Mouse (Mus musculus) hematopoietic stem cell, adult 5-6 weeks (primary cell): ENCODE measurements at regions not wholly inside any gene's neighbourhood (a gene's known extent, or its start where the extent isn't known, plus 50 kb on each side); places are given as distances from the start of the nearest gene placed in this dataset.

ENCODE experiments used
- ATAC-seq, 2 experiments: fragments of 125-278 bp in 1 of 2; replicated peaks in 1 of 2; 2 replicates each; pipeline ENCODE4 v1.8.0; 2016 to 2017; ENCODE audit warnings: inconsistent platforms in 2 of 2, mild to moderate bottlenecking in 2 of 2, moderate number of reproducible peaks in 2 of 2, low read depth in 1 of 2, moderate TSS enrichment in 1 of 2; ENCODE audit not compliant: low FRiP score in 2 of 2, poor library complexity in 2 of 2, severe bottlenecking in 2 of 2, insufficient read depth in 1 of 2, low TSS enrichment in 1 of 2

- no peak for ATAC-seq
Measured at GRCm38 (mm10) chr10:83995026-83995600, 272.4 kb downstream of the 1500009L16Rik start.

GRCm38 (mm10) chr10:83995913-83996312 is 273.2 kb downstream of the 1500009L16Rik start:
- ATAC-seq, result peak in 1 of 2 experiments; percentile 34; a peak in 2 of 4 replicates

GRCm38 (mm10) chr10:83996489-83996888 is 273.8 kb downstream of the 1500009L16Rik start:
- peak; percentile 33 to 40; a peak in 2 of 4 replicates for ATAC-seq

- no peak for ATAC-seq
Measured at GRCm38 (mm10) chr10:84000436-84001208, 278.0 kb downstream of the 1500009L16Rik start.

GRCm38 (mm10) chr10:84002744-84003143 is 280.1 kb downstream of the 1500009L16Rik start:
- no peak for ATAC-seq

GRCm38 (mm10) chr10:84003601-84004149 is 281.0 kb downstream of the 1500009L16Rik start:
- ATAC-seq, result no peak

- ATAC-seq, result no peak
Measured at GRCm38 (mm10) chr10:84008923-84009322, 286.3 kb downstream of the 1500009L16Rik start.

- ATAC-seq, result peak; percentile 67 to 75
Measured at GRCm38 (mm10) chr10:84019381-84019780, 296.7 kb downstream of the 1500009L16Rik start.

- ATAC-seq, result no peak
Measured at GRCm38 (mm10) chr10:84020023-84020620, 297.5 kb downstream of the 1500009L16Rik start.

- no peak for ATAC-seq
Measured at GRCm38 (mm10) chr10:84021167-84022120, 298.8 kb downstream of the 1500009L16Rik start.

GRCm38 (mm10) chr10:84024294-84024693 is 301.6 kb downstream of the 1500009L16Rik start:
- no peak for ATAC-seq

GRCm38 (mm10) chr10:84024901-84025300 is 302.2 kb downstream of the 1500009L16Rik start:
- ATAC-seq, result no peak

- ATAC-seq, result no peak
Measured at GRCm38 (mm10) chr10:84026798-84027197, 304.1 kb downstream of the 1500009L16Rik start.

GRCm38 (mm10) chr10:84036131-84036877 is 313.6 kb downstream of the 1500009L16Rik start:
- no peak for ATAC-seq

- no peak for ATAC-seq
Measured at GRCm38 (mm10) chr10:84048706-84049105, 326.0 kb downstream of the 1500009L16Rik start.

GRCm38 (mm10) chr10:84052696-84053095 is 330.0 kb downstream of the 1500009L16Rik start:
- ATAC-seq, result no peak
